Mouse (Mus musculus): ENCODE measurements at regions not wholly inside any gene's neighbourhood (a gene's known extent, or its start where the extent isn't known, plus 50 kb on each side); places are given as distances from the start of the nearest gene placed in this dataset.

GRCm38 (mm10) chr2:57473873-57474272 is 236.4 kb downstream of the Gpd2 start:
- TF ChIP-seq CTCF (IDR thresholded peaks at IDR 0.05) (no peak), POLR2A (IDR thresholded peaks at IDR 0.05; ENCODE audit: insufficient read depth, low read depth, low read length) (no peak)

All from heart, adult 2 months (tissue).